Mouse (Mus musculus) mature B cell (primary cell): ENCODE measurements around the gene Nav3.

Experiments used
- in situ Hi-C: fragments of 300-500 bp; cut with MboI; formaldehyde crosslinking; loops from 2 replicates; pipeline ENCODE4 v1.14.3; 2019

The Nav3 gene

GRCm38 (mm10) chr10:110192026-110192805, 263.8 kb downstream of the Nav3 start:
- in situ Hi-C loops = no loop called here

GRCm38 (mm10) chr10:110186242-110186641, 269.8 kb downstream of the Nav3 start:
- in situ Hi-C loops = no loop called here

- in situ Hi-C loops = no loop called here
These were observed 280.1 kb downstream of the Nav3 start for GRCm38 (mm10) chr10:110175874-110176273.

GRCm38 (mm10) chr10:110169416-110169815, 286.6 kb downstream of the Nav3 start:
- in situ Hi-C loops = no loop called here

GRCm38 (mm10) chr10:110168892-110169291, 287.1 kb downstream of the Nav3 start:
- in situ Hi-C loops = no loop called here

- in situ Hi-C loops = no loop called here
These were observed 293.4 kb downstream of the Nav3 start for GRCm38 (mm10) chr10:110162596-110162995.

- in situ Hi-C loops = no loop called here
These were observed 295.1 kb downstream of the Nav3 start for GRCm38 (mm10) chr10:110160894-110161293.

- in situ Hi-C loops = no loop called here
These were observed 296.5 kb downstream of the Nav3 start for GRCm38 (mm10) chr10:110159548-110159947.

- in situ Hi-C loops = no loop called here
These were observed 297.9 kb downstream of the Nav3 start for GRCm38 (mm10) chr10:110158122-110158521.

GRCm38 (mm10) chr10:110156412-110156811, 299.6 kb downstream of the Nav3 start:
- in situ Hi-C loops = no loop called here

GRCm38 (mm10) chr10:110155494-110155893, 300.5 kb downstream of the Nav3 start:
- in situ Hi-C loops = no loop called here

GRCm38 (mm10) chr10:110154873-110155237, 301.1 kb downstream of the Nav3 start:
- in situ Hi-C loops = no loop called here

- in situ Hi-C loops = no loop called here
These were observed 301.8 kb downstream of the Nav3 start for GRCm38 (mm10) chr10:110154001-110154872.

- in situ Hi-C loops = no loop called here
These were observed 335.4 kb downstream of the Nav3 start for GRCm38 (mm10) chr10:110120572-110120971.

- in situ Hi-C loops = no loop called here
These were observed 338.7 kb downstream of the Nav3 start for GRCm38 (mm10) chr10:110117341-110117740.

GRCm38 (mm10) chr10:110112669-110113458, 343.1 kb downstream of the Nav3 start:
- in situ Hi-C loops = no loop called here

- in situ Hi-C loops = no loop called here
These were observed 352.7 kb downstream of the Nav3 start for GRCm38 (mm10) chr10:110103255-110103654.

GRCm38 (mm10) chr10:110102231-110102630, 353.8 kb downstream of the Nav3 start:
- in situ Hi-C loops = no loop called here

GRCm38 (mm10) chr10:110094433-110094832, 361.6 kb downstream of the Nav3 start:
- in situ Hi-C loops = no loop called here

- in situ Hi-C loops = no loop called here
These were observed 367.5 kb downstream of the Nav3 start for GRCm38 (mm10) chr10:110088444-110089061.

- in situ Hi-C loops = no loop called here
These were observed 370.1 kb downstream of the Nav3 start for GRCm38 (mm10) chr10:110085903-110086302.

- in situ Hi-C loops = no loop called here
These were observed 370.8 kb downstream of the Nav3 start for GRCm38 (mm10) chr10:110085156-110085555.
